Mouse (Mus musculus): ENCODE results near the gene Swap70. TPM values are rescaled to one million over a fixed set of nuclear protein-coding genes. Genes with fewer than 3 reads are reported as not detected.
"Not testable (repeated sequence)": the region's sequence is repeated elsewhere in the genome, so short reads cannot be mapped to it uniquely, and the experiment has no call there.

Gene Swap70
- total RNA-seq (2021): 10 to 100 TPM in 1 of 2 experiments, 1 to 10 TPM in 1; 9.3 to 12.8 TPM

GRCm38 (mm10) chr7:110221586-110222481 lies at the start of gene Swap70:
Gene Swap70 (plus strand): TSS chr7:110221711.
- peak; percentile 50 to 58 for DNase-seq (ENCODE audit: extremely low spot score in 1 of 2, low spot score in 1 of 2)

GRCm38 (mm10) chr7:110179208-110179607 lies 42.3 kb upstream of the Swap70 start:
- DNase-seq (ENCODE audit: extremely low spot score in 1 of 2, low spot score in 1 of 2): no peak

GRCm38 (mm10) chr7:110180613-110181012 lies 40.9 kb upstream of the Swap70 start:
- DNase-seq (ENCODE audit: extremely low spot score in 1 of 2, low spot score in 1 of 2): no peak

GRCm38 (mm10) chr7:110181446-110181845 lies 40.1 kb upstream of the Swap70 start:
- no peak for DNase-seq (ENCODE audit: extremely low spot score in 1 of 2, low spot score in 1 of 2)

GRCm38 (mm10) chr7:110184608-110185007 lies 36.9 kb upstream of the Swap70 start:
- DNase-seq (ENCODE audit: extremely low spot score in 1 of 2, low spot score in 1 of 2): no peak

GRCm38 (mm10) chr7:110189951-110190350 lies 31.6 kb upstream of the Swap70 start:
- DNase-seq (ENCODE audit: extremely low spot score in 1 of 2, low spot score in 1 of 2): no peak

GRCm38 (mm10) chr7:110193186-110193585 lies 28.3 kb upstream of the Swap70 start:
- no peak for DNase-seq (ENCODE audit: extremely low spot score in 1 of 2, low spot score in 1 of 2)

- DNase-seq (ENCODE audit: extremely low spot score in 1 of 2, low spot score in 1 of 2): no peak
Observed at GRCm38 (mm10) chr7:110197176-110197575, 24.3 kb upstream of the Swap70 start.

GRCm38 (mm10) chr7:110201933-110202332 lies 19.6 kb upstream of the Swap70 start:
- DNase-seq (ENCODE audit: extremely low spot score in 1 of 2, low spot score in 1 of 2): no peak

- no peak for DNase-seq (ENCODE audit: extremely low spot score in 1 of 2, low spot score in 1 of 2)
Observed at GRCm38 (mm10) chr7:110204208-110204607, 17.3 kb upstream of the Swap70 start.

GRCm38 (mm10) chr7:110208341-110208740 lies 13.2 kb upstream of the Swap70 start:
- no peak for DNase-seq (ENCODE audit: extremely low spot score in 1 of 2, low spot score in 1 of 2)

- DNase-seq (ENCODE audit: extremely low spot score in 1 of 2, low spot score in 1 of 2): no peak
Observed at GRCm38 (mm10) chr7:110209422-110209821, 12.1 kb upstream of the Swap70 start.

GRCm38 (mm10) chr7:110211025-110211424 lies 10.5 kb upstream of the Swap70 start:
- no peak for DNase-seq (ENCODE audit: extremely low spot score in 1 of 2, low spot score in 1 of 2)

- no peak for DNase-seq (ENCODE audit: extremely low spot score in 1 of 2, low spot score in 1 of 2)
Observed at GRCm38 (mm10) chr7:110214882-110215281, 6.6 kb upstream of the Swap70 start.

GRCm38 (mm10) chr7:110221051-110221585 lies 393 bp upstream of the Swap70 start:
- DNase-seq (ENCODE audit: extremely low spot score in 1 of 2, low spot score in 1 of 2): no peak

GRCm38 (mm10) chr7:110222583-110223182 lies 1.2 kb downstream of the Swap70 start:
- DNase-seq (ENCODE audit: extremely low spot score in 1 of 2, low spot score in 1 of 2): no peak

GRCm38 (mm10) chr7:110223727-110224510 lies 2.4 kb downstream of the Swap70 start:
- no peak for DNase-seq (ENCODE audit: extremely low spot score in 1 of 2, low spot score in 1 of 2)

- no peak for DNase-seq (ENCODE audit: extremely low spot score in 1 of 2, low spot score in 1 of 2)
Observed at GRCm38 (mm10) chr7:110226484-110226883, 5.0 kb downstream of the Swap70 start.

GRCm38 (mm10) chr7:110229967-110230366 lies 8.5 kb downstream of the Swap70 start:
- no peak for DNase-seq (ENCODE audit: extremely low spot score in 1 of 2, low spot score in 1 of 2)

GRCm38 (mm10) chr7:110231127-110231526 lies 9.6 kb downstream of the Swap70 start:
- DNase-seq (ENCODE audit: extremely low spot score in 1 of 2, low spot score in 1 of 2): not testable (repeated sequence)

GRCm38 (mm10) chr7:110236085-110236484 lies 14.6 kb downstream of the Swap70 start:
- DNase-seq (ENCODE audit: extremely low spot score in 1 of 2, low spot score in 1 of 2): no peak

All from layer of hippocampus, postnatal 25 days (tissue).